Mouse (Mus musculus) hindbrain, embryonic 15.5 days (tissue): ENCODE measurements around the gene Kdm4a. TPM values are rescaled to one million over a fixed set of nuclear protein-coding genes. Genes with fewer than 3 reads are reported as not detected.
A peak's percentile ranks its signal among the peaks of the same experiment; 100 is the strongest.

ENCODE experiments used
- ATAC-seq: fragments of 200-750 bp; cut with Nextera tagmentation; 2 replicates; pipeline ENCODE4 v1.8.0; 2017; ENCODE audit warnings: low read depth, moderate number of reproducible peaks, moderate TSS enrichment; ENCODE audit not compliant: low FRiP score
- H3K27ac ChIP-seq: fragments of 300-500 bp; sonication (generic); replicated peaks from 2 replicates; pipeline ENCODE4 v1.5.1; 2015; ENCODE audit warnings: mild to moderate bottlenecking, inconsistent platforms
- H3K27me3 ChIP-seq: fragments of 300-500 bp; sonication (generic); 2 replicates; pipeline ENCODE4 v1.6.1; 2015; ENCODE audit warnings: control low read depth, inconsistent platforms
- H3K36me3 ChIP-seq: fragments of 300-500 bp; sonication (generic); 2 replicates; pipeline ENCODE4 v1.6.1; 2015; ENCODE audit warnings: control low read depth, inconsistent platforms
- H3K4me1 ChIP-seq: fragments of 300-500 bp; sonication (generic); replicated peaks from 2 replicates; pipeline ENCODE4 v1.6.1; 2015; ENCODE audit warnings: control low read depth, inconsistent platforms
- H3K4me2 ChIP-seq: fragments of 300-500 bp; sonication (generic); 2 replicates; pipeline ENCODE4 v1.6.1; 2015; ENCODE audit warnings: moderate library complexity, mild to moderate bottlenecking, inconsistent platforms
- H3K4me3 ChIP-seq: fragments of 300-500 bp; sonication (generic); 2 replicates; pipeline ENCODE4 v1.5.1; 2015; ENCODE audit warnings: mild to moderate bottlenecking, inconsistent platforms
- H3K9ac ChIP-seq: fragments of 300-500 bp; sonication (generic); 2 replicates; pipeline ENCODE4 v1.6.1; 2015; ENCODE audit warnings: inconsistent platforms
- H3K9me3 ChIP-seq: fragments of 300-500 bp; sonication (generic); 2 replicates; pipeline ENCODE4 v1.6.1; 2016; ENCODE audit warnings: control low read depth, inconsistent platforms
- WGBS: fragments of 180-500 bp; shearing (Covaris S2); methylation state at CpG from one replicate; pipeline ENCODE4 v1.1.7; 2015; 5-methylcytosine and 5-hydroxymethylcytosine counted together
- polyA plus RNA-seq: library from polyadenylated mRNA; unstranded; fragments of >200 nt; fragmentation: Nextera tagmentation; extraction: Ambion mirVana; gene quantifications from 2 replicates; pipeline ENCODE4 v1.2.1, GENCODE M21; 2015

Gene Kdm4a
- 42.6 and 46.1 TPM in 2 replicates for polyA plus RNA-seq

GRCm38 (mm10) chr4:118179467-118180300 lies at the start of gene Kdm4a:
Gene Kdm4a (minus strand): TSS chr4:118180043.
- ATAC-seq, result peak; percentile 100
- Histone ChIP-seq H3K4me3 (peak within 1 kb of the TSS; percentile 57), H3K9ac (peak within 1 kb of the TSS; percentile 56), H3K36me3 (peaks cover 27% of the 10 kb centered on the region), H3K4me2 (peak within 1 kb of the TSS; percentile 79), H3K27me3 (no peaks in the 10 kb centered on the region), H3K9me3 (no peaks in the 10 kb centered on the region), H3K4me1 (peaks cover 17% of the 10 kb centered on the region), H3K27ac (peak within 1 kb of the TSS; percentile 95)
- WGBS, result under 1% methylated on average over 38 of the region's 38 CpGs

GRCm38 (mm10) chr4:118229035-118229770 lies 49.4 kb upstream of the Kdm4a start:
- no peaks in the 10 kb centered on the region for H3K9me3 ChIP-seq
- H3K4me2 ChIP-seq, result no peak overlapping the region
- no peaks in the 10 kb centered on the region for H3K27me3 ChIP-seq
- H3K36me3 ChIP-seq, result peaks cover 57% of the 10 kb centered on the region
- WGBS, result 65% methylated on average over 6 of the region's 6 CpGs
- no peak overlapping the region for H3K4me3 ChIP-seq
- no peaks in the 10 kb centered on the region for H3K4me1 ChIP-seq
- no peak overlapping the region for H3K27ac ChIP-seq
- no peak overlapping the region for H3K9ac ChIP-seq
- ATAC-seq, result no peak

DNA sequence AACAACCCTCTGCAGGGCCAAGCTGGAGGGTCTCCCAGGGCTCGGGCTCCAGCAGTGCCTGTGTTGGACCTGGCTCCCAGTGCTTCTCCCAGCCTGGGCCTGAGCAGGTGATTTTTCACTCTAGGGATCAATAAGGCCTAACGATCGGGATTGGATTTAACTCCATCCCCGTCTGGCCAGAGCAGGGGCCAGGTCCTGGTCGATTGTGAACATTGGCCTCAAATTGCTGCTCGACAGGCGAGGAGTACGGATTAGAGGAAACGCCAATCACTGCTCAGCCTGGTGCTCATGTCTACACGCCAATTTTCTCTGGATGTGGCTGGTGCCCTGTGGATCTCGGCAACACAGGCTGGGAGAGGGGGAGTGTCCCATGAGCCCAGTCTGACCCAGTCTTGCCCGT lies 47.6 kb upstream of the Kdm4a start:
- Histone ChIP-seq H3K36me3 (peaks cover 72% of the 10 kb centered on the region), H3K9me3 (no peaks in the 10 kb centered on the region), H3K27me3 (no peaks in the 10 kb centered on the region), H3K27ac (no peak overlapping the region), H3K4me1 (no peaks in the 10 kb centered on the region), H3K4me2 (no peak overlapping the region), H3K9ac (no peak overlapping the region), H3K4me3 (no peak overlapping the region)
- no peak for ATAC-seq
- 78% methylated on average over 12 of the region's 12 CpGs for WGBS

DNA sequence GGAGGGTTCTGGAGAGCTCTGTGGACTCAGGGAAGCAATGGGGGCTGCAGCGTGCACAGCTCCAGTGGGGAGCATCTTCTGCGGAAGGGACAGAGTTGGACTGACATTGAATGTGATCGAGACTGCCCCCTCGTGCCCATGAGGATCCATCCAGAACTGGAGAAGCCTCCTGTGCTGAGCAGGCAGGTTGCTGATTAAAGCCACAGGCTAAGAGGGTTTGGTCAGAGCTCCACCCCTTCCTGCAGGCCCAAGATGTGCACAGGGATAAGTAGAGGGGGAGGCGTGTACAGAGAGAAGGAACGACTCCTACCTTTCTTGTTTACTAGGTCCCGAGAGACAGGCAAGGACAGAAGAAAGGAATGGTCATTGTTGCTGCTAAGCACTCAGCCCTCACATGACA lies 41.4 kb upstream of the Kdm4a start:
- ATAC-seq, result no peak
- Histone ChIP-seq H3K4me2 (no peak overlapping the region), H3K4me1 (no peaks in the 10 kb centered on the region), H3K9ac (no peak overlapping the region), H3K27ac (no peak overlapping the region), H3K4me3 (no peak overlapping the region), H3K36me3 (peaks cover 87% of the 10 kb centered on the region), H3K9me3 (no peaks in the 10 kb centered on the region), H3K27me3 (no peaks in the 10 kb centered on the region)
- 88% methylated on average over 7 of the region's 7 CpGs for WGBS

- WGBS, result 92% methylated on average over 9 of the region's 9 CpGs
- H3K4me2 ChIP-seq, result no peak overlapping the region
- H3K27ac ChIP-seq, result no peak overlapping the region
- H3K4me3 ChIP-seq, result no peak overlapping the region
- no peaks in the 10 kb centered on the region for H3K4me1 ChIP-seq
- no peaks in the 10 kb centered on the region for H3K27me3 ChIP-seq
- no peak for ATAC-seq
- H3K36me3 ChIP-seq, result peaks cover 87% of the 10 kb centered on the region
- no peaks in the 10 kb centered on the region for H3K9me3 ChIP-seq
- no peak overlapping the region for H3K9ac ChIP-seq
Observed at GRCm38 (mm10) chr4:118220756-118221155, 40.9 kb upstream of the Kdm4a start.

DNA sequence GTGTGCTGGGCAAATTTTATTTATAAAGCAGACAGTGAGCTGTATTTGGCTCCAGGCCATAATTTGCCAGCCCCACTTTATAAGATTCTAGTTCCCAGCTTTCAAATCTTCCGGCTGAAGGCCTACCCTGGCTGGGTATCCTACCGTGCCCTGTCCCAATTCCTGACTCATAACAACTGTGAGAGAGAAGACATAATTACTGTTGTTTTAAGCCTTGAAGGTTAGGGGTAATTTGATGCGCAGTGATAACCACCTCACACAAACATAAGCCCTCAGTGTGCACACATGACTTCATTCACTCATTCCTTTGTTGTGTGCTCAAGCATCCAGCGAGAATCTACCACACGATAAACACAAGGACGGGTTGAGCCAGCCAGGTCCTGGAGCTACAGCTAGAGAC lies 39.6 kb upstream of the Kdm4a start:
- no peak overlapping the region for H3K4me3 ChIP-seq
- H3K36me3 ChIP-seq, result peaks cover 86% of the 10 kb centered on the region
- H3K9me3 ChIP-seq, result no peaks in the 10 kb centered on the region
- WGBS, result 82% methylated on average over 6 of the region's 6 CpGs
- no peaks in the 10 kb centered on the region for H3K4me1 ChIP-seq
- no peaks in the 10 kb centered on the region for H3K27me3 ChIP-seq
- H3K9ac ChIP-seq, result no peak overlapping the region
- no peak overlapping the region for H3K27ac ChIP-seq
- H3K4me2 ChIP-seq, result no peak overlapping the region
- ATAC-seq, result no peak

GRCm38 (mm10) chr4:118218521-118218920 lies 38.7 kb upstream of the Kdm4a start:
- Histone ChIP-seq H3K4me1 (no peaks in the 10 kb centered on the region), H3K4me3 (no peak overlapping the region), H3K27ac (no peak overlapping the region), H3K9me3 (no peaks in the 10 kb centered on the region), H3K36me3 (peaks cover 86% of the 10 kb centered on the region), H3K9ac (no peak overlapping the region), H3K4me2 (no peak overlapping the region), H3K27me3 (no peaks in the 10 kb centered on the region)
- no peak for ATAC-seq
- 88% methylated on average over 5 of the region's 5 CpGs for WGBS

DNA sequence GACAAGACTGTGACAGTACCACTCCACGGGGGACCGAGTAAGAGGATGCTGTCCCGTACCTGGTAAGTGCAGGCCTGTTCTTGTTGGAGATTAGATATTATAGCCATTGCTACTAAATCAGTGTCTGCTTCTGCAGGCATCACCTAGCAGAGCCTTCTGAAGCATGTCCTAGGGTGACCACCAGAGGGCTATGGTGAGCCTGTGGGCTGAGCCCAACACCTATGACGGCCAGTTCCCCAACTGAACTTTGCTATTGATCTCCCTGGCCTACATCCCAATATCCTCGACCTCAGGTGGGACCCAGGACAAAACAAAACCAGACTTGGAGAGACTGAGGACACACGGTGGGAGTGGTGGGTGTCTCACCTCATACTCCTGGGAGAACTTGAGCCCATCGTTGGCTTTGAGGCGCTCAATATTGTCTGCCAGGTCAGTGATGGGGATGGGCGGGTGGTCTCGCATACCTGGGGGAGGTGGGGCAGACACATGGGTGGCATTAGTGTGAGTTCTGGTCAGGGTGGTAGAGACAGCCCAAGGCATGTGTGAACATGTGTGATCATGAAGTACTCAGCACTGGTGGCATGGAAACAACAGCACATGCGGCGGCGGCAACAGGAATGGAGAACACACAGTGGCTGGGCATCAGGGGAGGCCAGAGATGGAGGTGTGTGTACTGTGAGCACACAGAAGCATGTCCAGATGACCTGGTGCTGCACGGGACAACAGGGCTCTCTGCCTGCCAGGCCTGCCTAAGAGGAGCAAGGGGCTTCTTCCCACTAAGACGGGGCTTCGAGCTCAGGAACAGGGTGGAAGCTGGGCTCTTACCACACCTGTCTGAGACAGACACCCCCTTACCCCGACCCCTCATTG lies 37.1 kb upstream of the Kdm4a start:
- Histone ChIP-seq H3K4me1 (no peaks in the 10 kb centered on the region), H3K36me3 (peaks cover 86% of the 10 kb centered on the region), H3K4me3 (no peak overlapping the region), H3K9me3 (no peaks in the 10 kb centered on the region), H3K4me2 (no peak overlapping the region), H3K27ac (no peak overlapping the region), H3K27me3 (no peaks in the 10 kb centered on the region), H3K9ac (no peak overlapping the region)
- 0 out of 2 replicates have a peak, but pooled peaks have one; percentile 13 for ATAC-seq
- 85% methylated on average over 17 of the region's 17 CpGs for WGBS

GRCm38 (mm10) chr4:118214891-118215290 lies 35.0 kb upstream of the Kdm4a start:
- no peak overlapping the region for H3K4me3 ChIP-seq
- H3K27me3 ChIP-seq, result no peaks in the 10 kb centered on the region
- 97% methylated on average over 1 of the region's 1 CpGs for WGBS
- H3K36me3 ChIP-seq, result peaks cover 88% of the 10 kb centered on the region
- H3K4me1 ChIP-seq, result no peaks in the 10 kb centered on the region
- ATAC-seq, result no peak
- no peak overlapping the region for H3K4me2 ChIP-seq
- no peak overlapping the region for H3K9ac ChIP-seq
- H3K9me3 ChIP-seq, result no peaks in the 10 kb centered on the region
- H3K27ac ChIP-seq, result no peak overlapping the region

GRCm38 (mm10) chr4:118206918-118207640 lies 27.2 kb upstream of the Kdm4a start:
- H3K4me2 ChIP-seq, result no peak overlapping the region
- H3K4me1 ChIP-seq, result no peaks in the 10 kb centered on the region
- ATAC-seq, result no peak
- no peak overlapping the region for H3K4me3 ChIP-seq
- H3K27ac ChIP-seq, result no peak overlapping the region
- peaks cover 44% of the 10 kb centered on the region for H3K36me3 ChIP-seq
- no peak overlapping the region for H3K9ac ChIP-seq
- no peaks in the 10 kb centered on the region for H3K9me3 ChIP-seq
- H3K27me3 ChIP-seq, result no peaks in the 10 kb centered on the region
- 52% methylated on average over 10 of the region's 10 CpGs for WGBS

- Histone ChIP-seq H3K9ac (no peak overlapping the region), H3K27ac (no peak overlapping the region), H3K27me3 (no peaks in the 10 kb centered on the region), H3K9me3 (no peaks in the 10 kb centered on the region), H3K4me3 (no peak overlapping the region), H3K4me1 (no peaks in the 10 kb centered on the region), H3K36me3 (peaks cover 32% of the 10 kb centered on the region), H3K4me2 (no peak overlapping the region)
- no peak for ATAC-seq
- WGBS, result 94% methylated on average over 2 of the region's 2 CpGs
Observed at GRCm38 (mm10) chr4:118205906-118206305, 26.1 kb upstream of the Kdm4a start.
